29 mouse cellular contexts compared by ENCODE assay signal in genomic region chr19:42240881-42241280, GRCm38 (mm10). TPM values are rescaled to one million over a fixed set of nuclear protein-coding genes. Genes with fewer than 3 reads are reported as not detected.
"Had no signal": no experiment of that assay in that cellular context is flagged by ENCODE, and none has a peak within 500 bp of the region (broad histone marks: within the 10 kb centered on the region; RNA-seq: fewer than 3 reads in every experiment).

No protein-coding gene starts in this region.

- H3K4me1 ChIP-seq: intestine, embryonic 15.5 days; kidney, embryonic 15.5 days; liver, embryonic 13.5 days; liver, embryonic 15.5 days had no signal

- H3K4me3 ChIP-seq: heart, embryonic 10.5 days; heart, embryonic 12.5 days; hindbrain, embryonic 10.5 days; hindbrain, embryonic 12.5 days; intestine, embryonic 15.5 days; kidney, embryonic 15.5 days; left cerebral cortex, adult 2 months; limb, embryonic 10.5 days; limb, embryonic 12.5 days; liver, embryonic 13.5 days; liver, embryonic 15.5 days had no signal

- H3K27me3 ChIP-seq: hindbrain, embryonic 12.5 days; intestine, embryonic 15.5 days; kidney, embryonic 15.5 days; limb, embryonic 12.5 days; liver, embryonic 13.5 days; liver, embryonic 15.5 days had no signal

- H3K9me3 ChIP-seq: heart, embryonic 10.5 days; heart, embryonic 12.5 days; hindbrain, embryonic 10.5 days; hindbrain, embryonic 12.5 days; intestine, embryonic 15.5 days; kidney, embryonic 15.5 days; limb, embryonic 10.5 days; limb, embryonic 12.5 days; liver, embryonic 13.5 days; liver, embryonic 15.5 days had no signal

- H3K27ac ChIP-seq: heart, embryonic 10.5 days; hindbrain, embryonic 10.5 days; hindbrain, embryonic 12.5 days; hindbrain, embryonic 14.5 days; intestine, embryonic 15.5 days; kidney, embryonic 15.5 days; kidney, postnatal 0 days; left cerebral cortex, adult 2 months; limb, embryonic 10.5 days; limb, embryonic 12.5 days; liver, embryonic 13.5 days; liver, embryonic 15.5 days had no signal

- H3K36me3 ChIP-seq: heart, embryonic 10.5 days; heart, embryonic 12.5 days; hindbrain, embryonic 10.5 days; hindbrain, embryonic 12.5 days; intestine, embryonic 15.5 days; kidney, embryonic 15.5 days; limb, embryonic 10.5 days; limb, embryonic 12.5 days; liver, embryonic 13.5 days; liver, embryonic 15.5 days had no signal

- DNase-seq: gastrocnemius, postnatal 25 days; heart, adult 18-20 months; heart, postnatal 10 days; heart, postnatal 4 days; kidney, adult 18-20 months; kidney, adult 9 months; kidney, postnatal 14 days; kidney, postnatal 36 days; layer of hippocampus, adult 9-11 months; layer of hippocampus, postnatal 36 days; liver; liver, embryonic 13.5 days had no signal

- H3K9ac ChIP-seq: heart, embryonic 12.5 days; hindbrain, embryonic 12.5 days; hindbrain, embryonic 14.5 days; intestine, embryonic 15.5 days; kidney, embryonic 15.5 days; limb, embryonic 12.5 days; liver, embryonic 13.5 days; liver, embryonic 15.5 days had no signal

- ATAC-seq: hindbrain, embryonic 16.5 days; inflammation-experienced regulatory T-cells, adult 6 months; intestine, embryonic 15.5 days; intestine, postnatal 0 days had no signal

- H3K4me2 ChIP-seq: heart, embryonic 12.5 days; hindbrain, embryonic 12.5 days; hindbrain, embryonic 14.5 days; intestine, embryonic 15.5 days; kidney, embryonic 15.5 days; limb, embryonic 12.5 days; liver, embryonic 11.5 days; liver, embryonic 13.5 days; liver, embryonic 15.5 days had no signal

RNA-seq across cellular contexts. Expression of gene Golga7b, which starts 6.5 kb away (rescaled TPM):
- total RNA-seq: granulocyte monocyte progenitor cell, adult 5-6 weeks had no signal
- polyA plus RNA-seq: inflammation-experienced regulatory T-cells, adult 6 months; kidney, postnatal 0 days; limb, embryonic 10.5 days; liver, embryonic 11.5 days; liver, embryonic 15.5 days had no signal

RNA-seq across cellular contexts. Expression of gene Sfrp5, which starts 38.8 kb away (rescaled TPM):
- total RNA-seq: granulocyte monocyte progenitor cell, adult 5-6 weeks had no signal
- polyA plus RNA-seq: inflammation-experienced regulatory T-cells, adult 6 months had no signal
